Mouse (Mus musculus) intestine, postnatal 0 days (tissue): ENCODE measurements around the gene Peli3. TPM values are rescaled to one million over a fixed set of nuclear protein-coding genes. Genes with fewer than 3 reads are reported as not detected.

Source experiments
- ATAC-seq: fragments of 200-750 bp; cut with Nextera tagmentation; 2 replicates; pipeline ENCODE4 v1.8.0; 2017; ENCODE audit warnings: mild to moderate bottlenecking, moderate TSS enrichment, moderate library complexity
- H3K27ac ChIP-seq: fragments of 300-500 bp; sonication (generic); 2 replicates; pipeline ENCODE4 v1.5.1; 2014; ENCODE audit warnings: mild to moderate bottlenecking, low read depth, low read length, moderate library complexity
- H3K27me3 ChIP-seq: fragments of 300-500 bp; sonication (generic); replicated peaks from 2 replicates; pipeline ENCODE4 v1.6.1; 2014; ENCODE audit warnings: low read length, mixed read lengths; ENCODE audit not compliant: control insufficient read depth, insufficient read depth
- H3K36me3 ChIP-seq: fragments of 300-500 bp; sonication (generic); 2 replicates; pipeline ENCODE4 v1.6.1; 2014; ENCODE audit warnings: mild to moderate bottlenecking, moderate library complexity; ENCODE audit not compliant: control insufficient read depth, insufficient read depth
- H3K4me1 ChIP-seq: fragments of 300-500 bp; sonication (generic); replicated peaks from 2 replicates; pipeline ENCODE4 v1.6.1; 2014; ENCODE audit warnings: antibody characterized with exemption, low read length, mixed read lengths; ENCODE audit not compliant: control insufficient read depth, insufficient read depth
- H3K4me2 ChIP-seq: fragments of 300-500 bp; sonication (generic); replicated peaks from 2 replicates; pipeline ENCODE4 v1.6.1; 2014; ENCODE audit warnings: low read depth, mild to moderate bottlenecking, moderate library complexity
- H3K4me3 ChIP-seq: fragments of 300-500 bp; sonication (generic); 2 replicates; pipeline ENCODE4 v1.5.1; 2014; ENCODE audit warnings: low read depth, low read length
- H3K9ac ChIP-seq: fragments of 300-500 bp; sonication (generic); 2 replicates; pipeline ENCODE4 v1.6.1; 2014; ENCODE audit warnings: mild to moderate bottlenecking, low read depth, low read length
- H3K9me3 ChIP-seq: fragments of 300-500 bp; sonication (generic); 2 replicates; pipeline ENCODE4 v1.6.1; 2016; ENCODE audit warnings: mixed run types; ENCODE audit not compliant: control insufficient read depth
- CTCF ChIP-seq: sonication (generic); IDR thresholded peaks from 2 replicates; pipeline ENCODE4 v1.5.1; 2016; ENCODE audit warnings: low read depth, mild to moderate bottlenecking, control low read depth, antibody characterized with exemption, moderate library complexity
- WGBS: fragments of 180-500 bp; shearing (Covaris S2); extraction: QIAGEN DNeasy Blood & Tissue Kit; methylation state at CpG from one replicate; pipeline ENCODE4 v1.1.7; 2014; 5-methylcytosine and 5-hydroxymethylcytosine counted together
- polyA plus RNA-seq: library from polyadenylated mRNA; unstranded; fragments of >200 nt; fragmentation: Nextera tagmentation; extraction: Ambion mirVana; gene quantifications from 2 replicates; pipeline ENCODE4 v1.2.1, GENCODE M21; 2015

Peli3 gene
- polyA plus RNA-seq, 1 experiment from 2014 or later = 0.46 TPM

GRCm38 (mm10) chr19:4916827-4917226 is 26.1 kb downstream of the Peli3 start:
- Histone ChIP-seq H3K4me2 (no peak overlapping the region), H3K36me3 (peaks cover 97% of the 10 kb centered on the region), H3K4me1 (no peaks in the 10 kb centered on the region), H3K9me3 (no peaks in the 10 kb centered on the region), H3K27me3 (no peaks in the 10 kb centered on the region), H3K4me3 (no peak overlapping the region), H3K27ac (no peak overlapping the region), H3K9ac (no peak overlapping the region)
- WGBS = 72% methylated on average over 10 of the region's 10 CpGs
- TF ChIP-seq CTCF = no peak
- ATAC-seq = no peak

DNA sequence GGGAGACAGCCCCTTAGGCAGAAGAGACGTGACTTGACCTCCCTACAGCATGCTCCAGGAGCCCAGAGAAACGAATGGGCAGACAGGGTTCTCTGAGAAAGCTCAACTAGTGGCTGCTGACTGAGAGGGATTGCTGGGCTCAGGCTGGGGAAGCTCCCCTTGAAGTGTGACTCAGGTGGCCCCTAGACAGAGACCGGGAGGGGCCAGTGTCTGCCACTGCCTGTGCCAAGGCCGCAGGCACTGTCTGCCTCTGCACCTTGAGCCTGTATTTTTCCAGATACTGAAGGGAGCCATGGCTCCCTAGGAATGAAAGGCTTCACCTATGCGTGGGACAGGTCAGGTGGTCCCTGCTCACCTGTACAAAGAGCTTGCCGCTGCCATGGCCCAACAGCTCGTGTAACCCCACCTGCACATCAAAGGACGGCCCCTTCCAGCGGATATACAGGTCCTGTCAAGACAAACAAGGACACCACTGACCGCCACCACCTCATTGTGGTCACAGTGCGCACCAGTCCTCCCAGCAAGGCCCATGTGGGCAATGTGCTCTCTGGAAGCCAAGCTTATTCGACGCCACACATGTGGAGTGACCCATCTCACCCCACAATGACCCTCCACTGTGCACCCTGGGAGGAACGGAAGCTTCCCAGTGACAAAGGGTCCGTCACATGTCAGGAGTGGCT is 26.9 kb downstream of the Peli3 start:
- no peak overlapping the region for H3K4me2 ChIP-seq
- TF ChIP-seq CTCF = no peak
- H3K4me1 ChIP-seq = no peaks in the 10 kb centered on the region
- no peaks in the 10 kb centered on the region for H3K27me3 ChIP-seq
- H3K4me3 ChIP-seq = no peak overlapping the region
- H3K9ac ChIP-seq = no peak overlapping the region
- H3K27ac ChIP-seq = peak overlapping the region; percentile 15; the same call in 1 of the 2 replicates
- 89% methylated on average over 15 of the region's 15 CpGs for WGBS
- ATAC-seq = no peak
- H3K9me3 ChIP-seq = no peaks in the 10 kb centered on the region
- H3K36me3 ChIP-seq = peaks cover 97% of the 10 kb centered on the region

GRCm38 (mm10) chr19:4909376-4909775 is 33.6 kb downstream of the Peli3 start:
- H3K27ac ChIP-seq = no peak overlapping the region; the same call in 1 of the 2 replicates
- H3K9me3 ChIP-seq = no peaks in the 10 kb centered on the region
- no peak for TF ChIP-seq CTCF
- H3K4me3 ChIP-seq = no peak overlapping the region
- H3K4me1 ChIP-seq = no peaks in the 10 kb centered on the region
- H3K27me3 ChIP-seq = no peaks in the 10 kb centered on the region
- no peak for ATAC-seq
- peaks cover 71% of the 10 kb centered on the region for H3K36me3 ChIP-seq
- no peak overlapping the region for H3K4me2 ChIP-seq
- no peak overlapping the region for H3K9ac ChIP-seq
- WGBS = 88% methylated on average over 7 of the region's 7 CpGs

DNA sequence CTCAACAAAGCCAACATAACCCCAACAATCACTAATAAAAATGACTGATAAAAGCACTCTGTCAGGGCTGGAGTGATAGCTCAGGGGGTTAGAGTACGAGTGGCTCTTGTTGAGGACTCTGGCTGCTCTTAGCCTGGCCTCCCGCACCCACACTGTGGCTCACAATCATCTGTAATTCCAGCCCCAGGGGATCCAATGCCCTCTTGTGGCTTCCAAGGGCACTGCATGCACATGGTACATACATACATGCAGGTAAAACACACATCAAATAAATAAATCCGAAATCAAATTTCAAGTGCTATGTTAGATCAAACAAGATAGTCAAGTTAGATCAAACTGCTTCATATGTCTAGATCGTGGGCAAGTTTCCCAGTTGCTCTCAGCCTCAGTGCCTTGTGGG is 34.8 kb downstream of the Peli3 start:
- WGBS = 85% methylated on average over 4 of the region's 4 CpGs
- no peaks in the 10 kb centered on the region for H3K9me3 ChIP-seq
- H3K4me3 ChIP-seq = no peak overlapping the region
- no peak overlapping the region for H3K27ac ChIP-seq
- H3K4me2 ChIP-seq = no peak overlapping the region
- H3K27me3 ChIP-seq = no peaks in the 10 kb centered on the region
- ATAC-seq = no peak
- H3K9ac ChIP-seq = no peak overlapping the region
- H3K4me1 ChIP-seq = no peaks in the 10 kb centered on the region
- TF ChIP-seq CTCF = peak; percentile 78
- H3K36me3 ChIP-seq = peaks cover 58% of the 10 kb centered on the region

- peak; percentile 63; the same call in 1 of the 2 replicates for ATAC-seq
- Histone ChIP-seq H3K4me1 (no peaks in the 10 kb centered on the region), H3K27ac (no peak within 1 kb of the TSS), H3K36me3 (peaks cover 41% of the 10 kb centered on the region), H3K4me3 (peak within 1 kb of the TSS; percentile 70), H3K27me3 (no peaks in the 10 kb centered on the region), H3K9me3 (no peaks in the 10 kb centered on the region), H3K4me2 (peak within 1 kb of the TSS; percentile 91), H3K9ac (peak within 1 kb of the TSS; percentile 54)
- WGBS = 7% methylated on average over 31 of the region's 31 CpGs
- no peak for TF ChIP-seq CTCF
Observed at GRCm38 (mm10) chr19:4905979-4906794, 36.7 kb downstream of the Peli3 start, which contains the start of gene Bbs1. Gene Bbs1 (minus strand): TSS chr19:4906628.

- TF ChIP-seq CTCF = no peak
- H3K9me3 ChIP-seq = no peaks in the 10 kb centered on the region
- no peak for ATAC-seq
- no peaks in the 10 kb centered on the region for H3K36me3 ChIP-seq
- no peaks in the 10 kb centered on the region for H3K27me3 ChIP-seq
- no peak overlapping the region for H3K9ac ChIP-seq
- no peaks in the 10 kb centered on the region for H3K4me1 ChIP-seq
- H3K4me3 ChIP-seq = no peak overlapping the region
- WGBS = 74% methylated on average over 3 of the region's 3 CpGs
- H3K27ac ChIP-seq = no peak overlapping the region
- H3K4me2 ChIP-seq = no peak overlapping the region
Observed at GRCm38 (mm10) chr19:4899888-4900287, 43.0 kb downstream of the Peli3 start.
